Mouse (Mus musculus) brain, embryonic 18.5 days (tissue): ENCODE measurements around the gene Srrm1.

Experiments
- DNase-seq: peaks from one replicate; pipeline ENCODE4 v3.0.0-alpha.2; 2012; ENCODE audit warnings: low read depth, low spot score

Srrm1 gene

GRCm38 (mm10) chr4:135353794-135354450, 801 bp upstream of the Srrm1 start:
- DNase-seq: no peak

- DNase-seq: no peak
Observed at GRCm38 (mm10) chr4:135352326-135353065, 625 bp downstream of the Srrm1 start.

- DNase-seq: no peak
Observed at GRCm38 (mm10) chr4:135337376-135337942, 15.7 kb downstream of the Srrm1 start.

- no peak for DNase-seq
Observed at GRCm38 (mm10) chr4:135336023-135336357, 17.1 kb downstream of the Srrm1 start.

- DNase-seq: no peak
Observed at GRCm38 (mm10) chr4:135335327-135336022, 17.6 kb downstream of the Srrm1 start.

- no peak for DNase-seq
Observed at GRCm38 (mm10) chr4:135326469-135326868, 26.7 kb downstream of the Srrm1 start.

- no peak for DNase-seq
Observed at GRCm38 (mm10) chr4:135326046-135326445, 27.1 kb downstream of the Srrm1 start.

GRCm38 (mm10) chr4:135323021-135323420, 30.1 kb downstream of the Srrm1 start:
- no peak for DNase-seq

- DNase-seq: peak; percentile 50
Observed at GRCm38 (mm10) chr4:135317966-135318365, 35.2 kb downstream of the Srrm1 start.

- DNase-seq: no peak
Observed at GRCm38 (mm10) chr4:135317539-135317938, 35.6 kb downstream of the Srrm1 start.

GRCm38 (mm10) chr4:135315287-135315686, 37.8 kb downstream of the Srrm1 start:
- no peak for DNase-seq

GRCm38 (mm10) chr4:135314419-135314832, 38.7 kb downstream of the Srrm1 start:
- DNase-seq: no peak

GRCm38 (mm10) chr4:135313761-135314241, 39.3 kb downstream of the Srrm1 start:
- DNase-seq: no peak

GRCm38 (mm10) chr4:135313111-135313691, 39.9 kb downstream of the Srrm1 start:
- DNase-seq: no peak

- no peak for DNase-seq
Observed at GRCm38 (mm10) chr4:135312706-135313105, 40.4 kb downstream of the Srrm1 start.

GRCm38 (mm10) chr4:135310371-135310770, 42.8 kb downstream of the Srrm1 start:
- no peak for DNase-seq

- no peak for DNase-seq
Observed at GRCm38 (mm10) chr4:135309726-135310125, 43.4 kb downstream of the Srrm1 start.

- DNase-seq: no peak
Observed at GRCm38 (mm10) chr4:135309112-135309659, 43.9 kb downstream of the Srrm1 start.

GRCm38 (mm10) chr4:135306971-135307632, 46.0 kb downstream of the Srrm1 start:
- DNase-seq: no peak

- no peak for DNase-seq
Observed at GRCm38 (mm10) chr4:135306533-135306932, 46.6 kb downstream of the Srrm1 start.

GRCm38 (mm10) chr4:135302261-135302660, 50.9 kb downstream of the Srrm1 start:
- no peak for DNase-seq
